Mouse (Mus musculus) inflammation-experienced regulatory T-cells, adult 6 months (primary cell): ENCODE results near the gene Mybph. TPM values are rescaled to one million over a fixed set of nuclear protein-coding genes. Genes with fewer than 3 reads are reported as not detected.
A peak's percentile ranks its signal among the peaks of the same experiment; 100 is the strongest.

Experiments
- ATAC-seq: one replicate; pipeline ENCODE4 v1.8.0; 2017
- polyA plus RNA-seq, 3 experiments: library from polyadenylated mRNA; unstranded; fragments of 100-300 nt; shearing (Covaris generic); gene quantifications; one replicate each; pipeline ENCODE4 v1.2.1; 2017

The Mybph gene
- not detected for polyA plus RNA-seq

DNA sequence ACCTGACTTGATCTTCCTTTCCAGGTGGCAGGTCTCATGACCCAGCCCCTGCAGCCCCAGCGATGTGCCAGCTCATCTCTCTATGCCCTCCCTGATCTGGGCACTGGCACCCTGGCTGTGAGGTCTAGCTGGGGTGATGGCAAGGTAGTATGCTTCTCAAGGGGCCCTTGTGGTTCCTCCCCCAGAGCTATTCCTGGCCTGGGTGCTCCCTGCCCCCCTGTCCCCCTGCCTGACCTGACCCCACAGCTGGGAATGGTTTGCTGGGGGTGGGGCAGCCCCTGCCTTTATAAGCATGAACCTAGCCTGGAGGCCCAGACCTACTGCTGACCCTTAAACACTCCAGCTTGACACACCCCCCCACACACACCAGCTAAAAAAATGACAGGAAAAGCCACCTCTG is at the start of gene Mybph:
Gene Mybph (plus strand): TSS at position 323 of the 400 bp plus-strand sequence.
- no peak for ATAC-seq

GRCm38 (mm10) chr1:134146066-134146465 is 47.2 kb upstream of the Mybph start:
- ATAC-seq: no peak

DNA sequence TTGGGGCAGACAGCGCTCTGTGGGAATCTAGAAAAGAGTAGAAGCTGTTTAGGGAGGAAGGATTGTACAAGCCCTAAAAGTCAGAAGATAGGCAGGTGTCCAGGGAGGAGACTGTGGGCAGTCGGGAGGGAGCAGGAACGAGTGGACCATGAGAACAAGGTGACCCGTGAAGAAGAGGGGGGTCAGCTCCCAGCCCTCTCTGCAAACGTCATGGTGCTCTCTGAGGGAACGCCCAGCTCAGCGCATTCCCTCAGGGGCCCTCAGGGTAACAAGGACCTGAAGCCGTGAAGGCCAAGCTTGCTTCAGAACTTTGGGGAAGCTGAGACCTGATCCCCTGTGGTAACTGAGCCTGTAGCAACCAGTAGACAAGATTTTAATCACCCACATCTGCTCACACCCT is 43.2 kb upstream of the Mybph start:
- ATAC-seq: no peak

- ATAC-seq: no peak
These were observed 42.5 kb upstream of the Mybph start for GRCm38 (mm10) chr1:134150745-134151144.

DNA sequence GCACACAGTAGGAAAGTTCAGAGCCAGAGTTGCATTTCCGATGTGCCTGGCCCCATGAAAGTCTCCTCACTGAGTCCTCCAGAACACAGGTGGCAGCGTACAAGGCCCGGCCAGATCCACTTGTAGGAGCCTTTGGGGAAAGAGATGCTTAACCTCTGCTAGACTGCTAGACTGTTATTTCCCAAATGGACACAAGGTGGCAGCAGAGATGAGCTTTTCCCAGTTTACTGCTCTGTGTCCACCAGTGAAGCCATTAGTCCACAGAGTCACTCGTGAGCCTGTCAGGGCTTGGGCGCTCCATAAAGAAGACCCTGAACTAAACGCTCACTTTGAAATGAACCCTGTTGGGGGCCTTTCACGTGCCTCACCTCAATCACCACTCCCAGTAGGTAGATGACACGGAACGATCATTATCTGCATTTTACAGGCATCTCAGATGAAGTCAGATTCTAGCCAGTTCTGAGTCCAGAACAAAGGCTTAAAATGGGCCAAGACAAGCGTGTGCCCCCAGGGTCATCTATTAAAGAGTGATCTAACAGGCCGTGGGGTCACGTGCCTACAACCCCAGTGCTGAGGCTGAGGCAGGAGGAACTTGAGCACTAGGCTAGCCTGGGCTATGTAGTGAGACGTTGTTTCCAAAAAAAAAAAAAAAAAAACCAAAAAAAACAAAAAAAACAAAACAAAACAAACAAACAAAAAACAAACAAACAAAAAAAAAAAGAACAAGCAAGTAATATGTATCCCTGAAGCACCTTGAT is 41.4 kb upstream of the Mybph start:
- ATAC-seq: peak; percentile 46

DNA sequence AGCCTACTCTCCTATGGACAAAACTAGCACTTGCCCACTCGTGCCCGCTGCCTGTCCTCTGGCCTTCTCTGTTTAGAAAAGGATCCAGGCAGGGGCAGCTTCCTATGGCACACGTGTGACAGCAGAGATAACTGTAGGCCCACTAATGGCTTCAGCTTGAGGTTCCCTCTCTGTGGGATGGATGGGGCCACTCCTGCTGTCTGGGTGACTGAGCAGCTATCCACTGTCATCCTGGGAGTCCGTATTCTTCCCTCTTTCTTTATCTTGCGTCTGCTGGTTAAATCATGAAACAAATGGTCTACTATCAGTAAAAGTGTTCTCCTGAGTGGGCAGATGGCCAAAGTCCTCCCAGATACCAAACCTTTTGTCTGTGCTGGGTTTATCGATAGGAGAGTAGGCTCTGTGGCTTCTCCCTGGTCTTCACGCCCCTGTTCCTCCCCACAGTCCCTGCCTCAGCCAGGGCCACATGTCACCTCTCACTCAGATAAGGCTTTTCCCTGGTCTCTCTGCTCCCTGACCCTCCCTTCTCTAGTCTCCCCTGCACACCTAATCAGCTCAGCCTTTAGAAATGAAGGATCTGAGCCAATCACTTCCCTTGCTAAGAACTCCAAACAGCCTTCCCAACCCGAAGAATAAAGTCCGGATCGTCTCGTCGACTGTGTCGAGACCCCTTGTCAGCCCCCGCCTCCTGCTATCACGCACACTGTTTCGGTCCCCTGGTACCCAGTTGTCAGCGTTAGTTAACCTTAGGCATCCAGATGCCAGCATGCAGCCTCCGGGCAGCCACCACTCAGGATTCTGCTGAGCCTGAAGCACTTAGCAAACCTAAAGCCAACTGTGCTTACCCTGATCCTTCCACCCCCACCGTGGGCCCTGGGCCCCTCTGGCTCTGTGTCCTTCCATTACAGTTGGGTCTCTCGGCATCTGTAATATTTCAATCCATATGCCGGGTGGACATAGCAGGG is 40.3 kb upstream of the Mybph start:
- ATAC-seq: no peak

DNA sequence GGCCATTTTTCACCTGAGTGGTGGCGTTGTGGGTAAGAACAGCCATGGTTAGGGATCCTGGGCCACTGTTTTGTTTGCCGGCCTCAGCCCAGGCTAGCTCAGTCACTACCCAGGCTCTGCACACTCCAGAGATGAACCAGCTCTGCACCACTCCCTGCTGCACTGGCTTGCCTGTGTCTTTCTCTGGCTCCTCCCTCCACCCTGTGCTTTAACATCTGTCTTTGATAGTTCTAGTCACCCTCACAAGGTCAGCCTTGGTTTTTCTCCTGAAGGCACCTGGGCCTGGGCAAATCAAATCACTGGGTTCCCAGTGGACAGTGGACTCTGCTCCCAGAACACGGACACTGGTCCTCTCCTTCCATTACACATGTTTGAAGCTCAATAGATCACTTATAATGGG is 39.1 kb upstream of the Mybph start:
- no peak for ATAC-seq

GRCm38 (mm10) chr1:134154655-134155054 is 38.6 kb upstream of the Mybph start:
- no peak for ATAC-seq

- ATAC-seq: no peak
These were observed 32.8 kb upstream of the Mybph start for GRCm38 (mm10) chr1:134160404-134160803.

GRCm38 (mm10) chr1:134161399-134161798 is 31.8 kb upstream of the Mybph start:
- no peak for ATAC-seq

GRCm38 (mm10) chr1:134162510-134163225 is 30.6 kb upstream of the Mybph start:
- ATAC-seq: no peak

- ATAC-seq: no peak
These were observed 29.8 kb upstream of the Mybph start for GRCm38 (mm10) chr1:134163476-134163875.

DNA sequence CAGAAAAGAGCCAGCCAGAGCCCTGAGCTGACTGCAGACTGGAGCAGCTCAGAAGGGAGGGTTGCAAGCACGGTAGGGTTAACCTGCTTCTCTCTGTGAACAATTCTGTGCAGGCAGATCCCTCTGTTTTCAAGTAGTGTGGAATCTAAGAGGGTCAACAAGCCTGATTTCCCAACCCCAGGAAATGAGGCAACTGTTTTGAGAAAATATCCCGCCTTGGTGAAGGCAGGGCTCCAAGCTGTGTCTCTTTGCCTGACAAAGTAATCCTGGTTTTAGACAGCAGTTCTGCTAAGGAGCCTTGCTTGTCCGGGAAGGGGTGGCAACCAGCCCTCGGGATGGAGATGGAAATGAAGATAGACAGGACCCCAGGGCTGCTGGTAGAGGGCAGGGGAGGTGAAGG is 28.8 kb upstream of the Mybph start:
- no peak for ATAC-seq

DNA sequence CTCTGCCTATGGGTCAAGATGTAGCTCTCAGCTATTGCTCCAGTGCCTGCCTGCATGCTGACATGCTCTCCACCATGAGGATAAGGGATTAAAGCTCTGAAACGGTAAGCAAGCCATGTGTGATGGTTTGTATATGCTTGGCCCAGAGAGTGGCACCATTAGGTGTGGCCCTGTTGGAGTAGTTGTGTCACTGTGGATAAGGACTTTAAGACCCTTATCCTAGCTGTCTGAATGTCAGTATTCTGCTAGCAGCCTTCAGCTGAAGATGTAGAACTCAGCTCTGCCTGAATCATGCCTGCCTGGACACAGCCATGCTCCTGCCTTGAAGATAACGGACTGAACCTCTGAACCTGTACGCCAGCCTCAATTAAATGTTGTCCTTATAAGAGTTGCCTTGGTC is 26.7 kb upstream of the Mybph start:
- no peak for ATAC-seq

- no peak for ATAC-seq
These were observed 25.6 kb upstream of the Mybph start for GRCm38 (mm10) chr1:134167416-134168305.

DNA sequence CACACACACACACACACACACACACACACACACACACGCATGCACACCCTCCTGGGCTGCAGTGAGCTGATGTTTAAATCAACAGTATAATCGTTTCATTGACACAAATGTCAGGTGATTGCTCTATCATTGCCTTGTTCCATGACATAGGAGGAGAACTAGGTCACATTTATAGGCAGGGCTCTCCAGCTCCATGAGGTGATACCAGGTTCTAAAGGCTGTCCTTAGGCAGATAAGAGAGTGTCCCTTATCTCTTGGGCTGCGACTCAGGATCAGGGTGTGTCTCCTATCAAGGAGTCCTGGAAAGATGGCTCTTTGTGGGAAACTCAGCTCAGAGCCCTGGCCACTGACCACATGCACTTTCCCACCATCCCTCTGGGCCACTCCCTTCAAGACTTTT is 24.7 kb upstream of the Mybph start:
- no peak for ATAC-seq

GRCm38 (mm10) chr1:134168985-134169697 is 24.1 kb upstream of the Mybph start:
- no peak for ATAC-seq

DNA sequence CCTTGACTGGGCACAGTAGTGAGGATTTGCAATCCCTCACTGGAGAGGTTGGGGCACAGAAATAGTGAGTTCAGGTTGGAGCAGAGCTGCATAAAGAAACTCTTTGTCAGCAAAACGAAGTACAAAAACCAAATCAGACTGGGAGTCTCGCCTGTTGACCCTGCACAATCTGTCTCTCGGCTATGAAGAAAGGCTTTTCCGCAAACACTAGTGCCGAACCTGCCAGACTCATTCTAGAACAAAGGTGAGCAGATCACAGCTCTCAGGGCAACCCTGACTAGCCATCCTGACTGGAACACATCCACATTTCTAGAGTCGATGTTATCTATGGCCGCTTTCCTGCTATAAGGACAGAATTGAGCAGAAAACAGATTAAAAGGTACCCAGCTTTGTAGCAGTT is 20.2 kb upstream of the Mybph start:
- ATAC-seq: no peak

- ATAC-seq: no peak
These were observed 15.3 kb upstream of the Mybph start for GRCm38 (mm10) chr1:134177976-134178375.

DNA sequence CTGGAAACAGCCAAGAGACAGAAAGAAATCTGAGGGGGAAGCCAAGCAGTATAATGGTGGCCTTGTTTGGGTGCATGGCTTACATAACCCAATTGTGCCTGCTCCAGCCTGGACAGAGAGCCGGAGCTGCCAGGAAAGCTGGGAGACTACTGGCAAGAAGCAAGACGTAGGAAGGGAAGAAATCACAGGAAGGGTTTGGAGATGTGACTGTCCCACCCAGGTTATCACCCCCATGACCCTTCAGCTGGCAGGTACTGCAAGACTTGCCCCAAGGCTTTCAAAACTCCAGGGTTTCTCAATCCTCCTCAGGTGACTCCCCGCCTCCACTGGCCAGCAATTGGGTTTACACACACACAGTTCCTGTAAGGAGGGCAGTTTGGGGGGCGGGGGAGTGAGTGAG is 11.2 kb upstream of the Mybph start, which contains the start of gene Chil1:
Gene Chil1 (plus strand): TSS at position 152 of the 400 bp plus-strand sequence.
- ATAC-seq: no peak

- no peak for ATAC-seq
These were observed 9.2 kb upstream of the Mybph start for GRCm38 (mm10) chr1:134184089-134184488.
